Mouse (Mus musculus): ENCODE measurements around the gene Apob. TPM values are rescaled to one million over a fixed set of nuclear protein-coding genes. Genes with fewer than 3 reads are reported as not detected.

Apob gene
- 0.27 and 0.61 TPM in 2 replicates for total RNA-seq (2014; rRNA removed; ENCODE audit: low replicate concordance)
- 0.01 TPM in 1 of 2 replicates, not detected in the other for polyA plus RNA-seq (2015; fragmentation: Nextera tagmentation; extraction: Ambion mirVana)

- 73% methylated on average over 20 of the region's 20 CpGs for WGBS
- ATAC-seq (ENCODE audit: insufficient read depth, low read depth) (no peak), DNase-seq (ENCODE audit: low spot score) (no peak)
- no peak within 1 kb of the TSS for H3K27ac ChIP-seq (ENCODE audit: low read depth)
- H3K4me3 ChIP-seq (ENCODE audit: low read depth, low read length): no peak within 1 kb of the TSS
- H3K4me1 ChIP-seq (ENCODE audit: control insufficient read depth, insufficient read depth): no peaks in the 10 kb centered on the region
- TF ChIP-seq EP300 (IDR thresholded peaks at IDR 0.05; ENCODE audit: low read depth) (no peak), CTCF (IDR thresholded peaks at IDR 0.05; ENCODE audit: low read depth) (no peak)
- no peaks in the 10 kb centered on the region for H3K9me3 ChIP-seq (replicated peaks; ENCODE audit: control insufficient read depth, low read length)
- no peaks in the 10 kb centered on the region for H3K36me3 ChIP-seq (replicated peaks; ENCODE audit: control insufficient read depth, insufficient read depth, low read length)
- H3K4me2 ChIP-seq (ENCODE audit: low read depth, low read length): no peak within 1 kb of the TSS
- H3K9ac ChIP-seq (replicated peaks; ENCODE audit: low read depth, low read length): no peak within 1 kb of the TSS
- H3K27me3 ChIP-seq (ENCODE audit: control insufficient read depth, insufficient read depth, low read length): no peaks in the 10 kb centered on the region
Measured at GRCm38 (mm10) chr12:7977466-7978189, at the start of gene Apob. Apob (plus strand) TSS chr12:7977648.

DNA sequence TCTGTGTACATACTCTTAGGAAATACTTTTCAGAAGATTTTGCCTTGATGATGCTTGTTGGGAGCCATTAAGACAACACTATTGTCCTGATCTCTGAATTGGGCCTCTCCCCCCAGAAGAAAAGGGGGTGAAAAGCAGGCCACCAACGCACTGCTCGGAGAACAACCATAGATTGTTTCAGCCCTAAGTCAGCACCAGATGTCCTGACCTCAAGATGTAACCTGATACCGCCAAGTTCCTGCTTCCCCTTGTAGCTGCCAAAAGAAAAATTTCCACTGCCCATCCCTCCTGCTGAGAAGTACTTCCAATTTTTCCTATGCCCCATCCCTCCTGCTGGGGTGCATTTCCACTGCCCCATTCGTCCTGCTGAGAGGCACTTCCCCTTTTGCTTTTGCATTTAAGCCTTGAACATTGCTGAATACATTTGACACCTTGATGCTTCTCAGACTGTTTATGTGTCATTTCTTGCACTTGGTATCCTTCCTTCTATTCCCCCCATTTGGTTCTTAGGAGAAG lies 45.0 kb upstream of the Apob start:
- TF ChIP-seq CTCF (IDR thresholded peaks at IDR 0.05; ENCODE audit: low read depth) (no peak), EP300 (IDR thresholded peaks at IDR 0.05; ENCODE audit: low read depth) (no peak)
- no peak for ATAC-seq (ENCODE audit: insufficient read depth, low read depth)
- Histone ChIP-seq H3K4me1 (ENCODE audit: control insufficient read depth, insufficient read depth) (no peaks in the 10 kb centered on the region), H3K4me2 (ENCODE audit: low read depth, low read length) (no peak overlapping the region), H3K4me3 (ENCODE audit: low read depth, low read length) (no peak overlapping the region), H3K9me3 (replicated peaks; ENCODE audit: control insufficient read depth, low read length) (no peaks in the 10 kb centered on the region), H3K27me3 (ENCODE audit: control insufficient read depth, insufficient read depth, low read length) (no peaks in the 10 kb centered on the region), H3K9ac (replicated peaks; ENCODE audit: low read depth, low read length) (no peak overlapping the region), H3K36me3 (replicated peaks; ENCODE audit: control insufficient read depth, insufficient read depth, low read length) (no peaks in the 10 kb centered on the region), H3K27ac (ENCODE audit: low read depth) (no peak overlapping the region)
- 57% methylated on average over 4 of the region's 4 CpGs for WGBS
- no peak for DNase-seq (ENCODE audit: low spot score)

DNA sequence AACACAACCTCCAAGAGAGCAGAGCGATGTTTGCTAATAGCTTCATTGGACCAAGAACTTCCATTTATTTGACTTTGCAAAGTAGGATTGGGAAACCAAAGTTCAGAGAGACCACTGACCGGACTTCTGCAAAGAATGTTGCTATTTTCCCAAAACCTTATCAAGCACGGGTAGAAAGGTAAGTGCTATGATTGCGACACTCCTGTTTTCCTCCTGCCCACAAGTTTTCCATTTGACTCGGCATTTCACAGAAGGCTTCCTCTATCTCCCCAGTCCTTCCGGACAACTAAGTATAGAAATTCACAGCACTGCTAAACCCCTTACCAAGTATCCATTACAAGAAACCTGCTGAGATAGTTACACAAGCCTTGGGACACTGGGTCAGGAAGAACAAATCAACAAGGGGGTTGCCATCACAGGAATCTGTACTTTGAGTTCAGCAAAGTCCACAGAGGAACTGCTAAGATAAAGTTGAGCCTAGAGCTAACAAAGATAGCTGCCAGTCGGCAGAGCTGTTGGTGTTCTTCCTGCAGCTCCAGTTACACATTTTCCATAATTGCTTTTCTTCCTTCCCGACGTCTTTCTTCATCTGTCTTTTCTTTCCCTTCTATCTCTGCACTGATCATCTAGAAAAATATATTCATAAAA lies 27.2 kb upstream of the Apob start:
- H3K4me2 ChIP-seq (ENCODE audit: low read depth, low read length): no peak overlapping the region
- ATAC-seq (ENCODE audit: insufficient read depth, low read depth) (no peak), DNase-seq (ENCODE audit: low spot score) (no peak)
- no peak overlapping the region for H3K4me3 ChIP-seq (ENCODE audit: low read depth, low read length)
- H3K9me3 ChIP-seq (replicated peaks; ENCODE audit: control insufficient read depth, low read length): no peaks in the 10 kb centered on the region
- no peak overlapping the region for H3K27ac ChIP-seq (ENCODE audit: low read depth)
- no peaks in the 10 kb centered on the region for H3K27me3 ChIP-seq (ENCODE audit: control insufficient read depth, insufficient read depth, low read length)
- no peaks in the 10 kb centered on the region for H3K4me1 ChIP-seq (ENCODE audit: control insufficient read depth, insufficient read depth)
- no peaks in the 10 kb centered on the region for H3K36me3 ChIP-seq (replicated peaks; ENCODE audit: control insufficient read depth, insufficient read depth, low read length)
- TF ChIP-seq EP300 (IDR thresholded peaks at IDR 0.05; ENCODE audit: low read depth): no peak
- TF ChIP-seq CTCF (IDR thresholded peaks at IDR 0.05; ENCODE audit: low read depth): no peak
- WGBS: 55% methylated on average over 9 of the region's 9 CpGs
- H3K9ac ChIP-seq (replicated peaks; ENCODE audit: low read depth, low read length): no peak overlapping the region

- H3K9me3 ChIP-seq (replicated peaks; ENCODE audit: control insufficient read depth, low read length): no peaks in the 10 kb centered on the region
- no peaks in the 10 kb centered on the region for H3K27me3 ChIP-seq (ENCODE audit: control insufficient read depth, insufficient read depth, low read length)
- H3K4me1 ChIP-seq (ENCODE audit: control insufficient read depth, insufficient read depth): peaks cover 10% of the 10 kb centered on the region; the same call in 1 of the 2 replicates
- ATAC-seq (ENCODE audit: insufficient read depth, low read depth): no peak
- TF ChIP-seq EP300 (IDR thresholded peaks at IDR 0.05; ENCODE audit: low read depth) (no peak), CTCF (IDR thresholded peaks at IDR 0.05; ENCODE audit: low read depth) (no peak)
- 68% methylated on average over 1 of the region's 1 CpGs for WGBS
- no peak overlapping the region for H3K4me2 ChIP-seq (ENCODE audit: low read depth, low read length)
- H3K9ac ChIP-seq (replicated peaks; ENCODE audit: low read depth, low read length): no peak overlapping the region
- no peaks in the 10 kb centered on the region for H3K36me3 ChIP-seq (replicated peaks; ENCODE audit: control insufficient read depth, insufficient read depth, low read length)
- no peak for DNase-seq (ENCODE audit: low spot score)
- no peak overlapping the region for H3K27ac ChIP-seq (ENCODE audit: low read depth)
- H3K4me3 ChIP-seq (ENCODE audit: low read depth, low read length): no peak overlapping the region
Measured at GRCm38 (mm10) chr12:7958851-7959250, 18.6 kb upstream of the Apob start.

GRCm38 (mm10) chr12:7959310-7959918 lies 18.0 kb upstream of the Apob start:
- no peak for TF ChIP-seq EP300 (IDR thresholded peaks at IDR 0.05; ENCODE audit: low read depth)
- Histone ChIP-seq H3K4me1 (ENCODE audit: control insufficient read depth, insufficient read depth) (peaks cover 10% of the 10 kb centered on the region; the same call in 1 of the 2 replicates), H3K4me3 (ENCODE audit: low read depth, low read length) (no peak overlapping the region), H3K27ac (ENCODE audit: low read depth) (no peak overlapping the region), H3K36me3 (replicated peaks; ENCODE audit: control insufficient read depth, insufficient read depth, low read length) (no peaks in the 10 kb centered on the region), H3K27me3 (ENCODE audit: control insufficient read depth, insufficient read depth, low read length) (no peaks in the 10 kb centered on the region), H3K4me2 (ENCODE audit: low read depth, low read length) (no peak overlapping the region), H3K9me3 (replicated peaks; ENCODE audit: control insufficient read depth, low read length) (no peaks in the 10 kb centered on the region), H3K9ac (replicated peaks; ENCODE audit: low read depth, low read length) (no peak overlapping the region)
- ATAC-seq (ENCODE audit: insufficient read depth, low read depth) (no peak), DNase-seq (ENCODE audit: low spot score) (no peak)
- WGBS: 79% methylated on average over 6 of the region's 6 CpGs

Data from heart, postnatal 0 days (tissue).